Mouse (Mus musculus) heart, embryonic 11.5 days (tissue): ENCODE results near the gene Shkbp1. TPM values are rescaled to one million over a fixed set of nuclear protein-coding genes. Genes with fewer than 3 reads are reported as not detected.

Experiments
- ATAC-seq: fragments of 200-750 bp; cut with Nextera tagmentation; replicated peaks from 2 replicates; pipeline ENCODE4 v1.8.0; 2017; ENCODE audit warnings: moderate library complexity; ENCODE audit not compliant: insufficient number of reproducible peaks, low FRiP score, low TSS enrichment
- H3K27ac ChIP-seq: fragments of 300-500 bp; sonication (generic); 2 replicates; pipeline ENCODE4 v1.5.1; 2014; ENCODE audit warnings: mild to moderate bottlenecking, low read depth, low read length
- H3K27me3 ChIP-seq: fragments of 300-500 bp; sonication (generic); 2 replicates; pipeline ENCODE4 v1.6.1; 2014; ENCODE audit warnings: mild to moderate bottlenecking, low read length, mixed read lengths; ENCODE audit not compliant: control insufficient read depth, insufficient read depth
- H3K36me3 ChIP-seq: fragments of 300-500 bp; sonication (generic); 2 replicates; pipeline ENCODE4 v1.6.1; 2014; ENCODE audit warnings: mild to moderate bottlenecking, low read length, moderate library complexity, mixed read lengths; ENCODE audit not compliant: control insufficient read depth, insufficient read depth
- H3K4me1 ChIP-seq: fragments of 300-500 bp; sonication (generic); 2 replicates; pipeline ENCODE4 v1.6.1; 2014; ENCODE audit warnings: low read length; ENCODE audit not compliant: control insufficient read depth, insufficient read depth
- H3K4me2 ChIP-seq: fragments of 300-500 bp; sonication (generic); 2 replicates; pipeline ENCODE4 v1.6.1; 2014; ENCODE audit warnings: mild to moderate bottlenecking, moderate library complexity
- H3K4me3 ChIP-seq: fragments of 300-500 bp; sonication (generic); 2 replicates; pipeline ENCODE4 v1.5.1; 2014; ENCODE audit warnings: low read depth, low read length
- H3K9ac ChIP-seq: fragments of 300-500 bp; sonication (generic); 2 replicates; pipeline ENCODE4 v1.6.1; 2014; ENCODE audit warnings: mild to moderate bottlenecking, low read depth, low read length, moderate library complexity
- H3K9me3 ChIP-seq: fragments of 300-500 bp; sonication (generic); replicated peaks from 2 replicates; pipeline ENCODE4 v1.6.1; 2016; ENCODE audit warnings: low read length; ENCODE audit not compliant: control insufficient read depth
- WGBS: fragments of 180-500 bp; shearing (Covaris S2); extraction: QIAGEN DNeasy Blood & Tissue Kit; methylation state at CpG from one replicate; pipeline ENCODE4 v1.1.7; 2014; ENCODE audit not compliant: insufficient replicate concordance; 5-methylcytosine and 5-hydroxymethylcytosine counted together
- polyA plus RNA-seq: library from polyadenylated mRNA; unstranded; fragments of >200 nt; fragmentation: Nextera tagmentation; extraction: Ambion mirVana; gene quantifications from 2 replicates; pipeline ENCODE4 v1.2.1, GENCODE M21; 2014

Shkbp1 gene
- polyA plus RNA-seq, 1 experiment from 2014 or later: 34.1 TPM

DNA sequence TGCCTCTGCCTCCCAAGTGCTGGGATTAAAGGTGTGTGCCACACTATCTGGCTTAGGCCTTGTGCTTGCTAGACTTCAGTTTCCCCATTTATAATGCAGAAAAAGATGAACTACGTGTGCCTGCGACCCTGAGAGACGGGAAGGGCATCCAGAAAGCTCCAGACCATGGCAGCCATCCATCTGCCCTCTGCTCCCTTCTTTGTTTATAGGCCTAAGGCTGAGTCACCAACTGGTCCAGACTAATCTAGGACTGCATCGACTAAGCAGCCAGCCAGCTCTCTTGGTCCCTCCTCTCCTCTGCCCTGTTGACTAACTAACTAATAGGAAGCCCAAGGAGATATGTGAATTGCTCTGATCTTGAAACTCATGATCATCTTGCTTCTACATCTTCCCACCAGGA lies 59.9 kb downstream of the Shkbp1 start:
- Histone ChIP-seq H3K36me3 (no peaks in the 10 kb centered on the region), H3K9me3 (no peaks in the 10 kb centered on the region; the same call in 1 of the 2 replicates), H3K27me3 (no peaks in the 10 kb centered on the region), H3K4me1 (no peaks in the 10 kb centered on the region), H3K4me3 (no peak overlapping the region), H3K4me2 (no peak overlapping the region), H3K9ac (no peak overlapping the region), H3K27ac (no peak overlapping the region)
- WGBS: 72% methylated on average over 4 of the region's 4 CpGs
- no peak for ATAC-seq

Other genes starting within 250 kb of the Shkbp1 start
- not detected in 2 replicates for gene Cyp2f2, start 236.1 kb downstream of the Shkbp1 start, polyA plus RNA-seq
- 0.13 TPM in 1 of 2 replicates, not detected in the other for gene Cyp2t4, start 202.3 kb downstream of the Shkbp1 start, polyA plus RNA-seq
- gene Egln2, start 189.2 kb downstream of the Shkbp1 start, polyA plus RNA-seq: 27.4 and 29.0 TPM in 2 replicates
- 44.3 and 49.7 TPM in 2 replicates for gene Rab4b, start 177.1 kb downstream of the Shkbp1 start, polyA plus RNA-seq
- gene Gm21983, start 174.9 kb downstream of the Shkbp1 start, polyA plus RNA-seq: 0.67 TPM in 1 of 2 replicates, not detected in the other
- gene Mia, start 174.9 kb downstream of the Shkbp1 start, polyA plus RNA-seq: 0.34 and 0.44 TPM in 2 replicates
- 2.3 and 3.5 TPM in 2 replicates for gene BC024978, start 160.2 kb downstream of the Shkbp1 start, polyA plus RNA-seq
- 191 and 210 TPM in 2 replicates for gene Snrpa, start 159.7 kb downstream of the Shkbp1 start, polyA plus RNA-seq
- 2.8 and 3.2 TPM in 2 replicates for gene Itpkc, start 127.4 kb downstream of the Shkbp1 start, polyA plus RNA-seq
- gene Coq8b, start 123.0 kb downstream of the Shkbp1 start, polyA plus RNA-seq: 9.1 and 10.6 TPM in 2 replicates
- gene Numbl, start 97.6 kb downstream of the Shkbp1 start, polyA plus RNA-seq: 3.4 and 4.6 TPM in 2 replicates
- gene Ltbp4, start 18.3 kb downstream of the Shkbp1 start, polyA plus RNA-seq: 28.9 and 31.5 TPM in 2 replicates
- 1.6 and 2.1 TPM in 2 replicates for gene Gm20479, start 1.4 kb upstream of the Shkbp1 start, polyA plus RNA-seq
- gene Sptbn4, start 91.7 kb upstream of the Shkbp1 start, polyA plus RNA-seq: 0.23 and 0.30 TPM in 2 replicates
- 106 and 121 TPM in 2 replicates for gene Blvrb, start 92.0 kb upstream of the Shkbp1 start, polyA plus RNA-seq
- 19.9 and 20.3 TPM in 2 replicates for gene Sertad3, start 117.7 kb upstream of the Shkbp1 start, polyA plus RNA-seq
- 37.5 and 38.8 TPM in 2 replicates for gene Sertad1, start 130.9 kb upstream of the Shkbp1 start, polyA plus RNA-seq
- 0.76 and 0.96 TPM in 2 replicates for gene Prx, start 143.3 kb upstream of the Shkbp1 start, polyA plus RNA-seq
- gene Hipk4, start 167.2 kb upstream of the Shkbp1 start, polyA plus RNA-seq: 0.44 and 0.57 TPM in 2 replicates
- 59.5 and 64.2 TPM in 2 replicates for gene Pld3, start 197.2 kb upstream of the Shkbp1 start, polyA plus RNA-seq
- gene 2310022A10Rik, start 197.2 kb upstream of the Shkbp1 start, polyA plus RNA-seq: 22.5 and 29.3 TPM in 2 replicates
- 72.1 and 78.0 TPM in 2 replicates for gene Akt2, start 235.5 kb upstream of the Shkbp1 start, polyA plus RNA-seq